Mouse (Mus musculus): ENCODE measurements around the gene Olfr1058.
"Not testable (repeated sequence)": the region's sequence is repeated elsewhere in the genome, so short reads cannot be mapped to it uniquely, and the experiment has no call there.

The Olfr1058 gene

DNA sequence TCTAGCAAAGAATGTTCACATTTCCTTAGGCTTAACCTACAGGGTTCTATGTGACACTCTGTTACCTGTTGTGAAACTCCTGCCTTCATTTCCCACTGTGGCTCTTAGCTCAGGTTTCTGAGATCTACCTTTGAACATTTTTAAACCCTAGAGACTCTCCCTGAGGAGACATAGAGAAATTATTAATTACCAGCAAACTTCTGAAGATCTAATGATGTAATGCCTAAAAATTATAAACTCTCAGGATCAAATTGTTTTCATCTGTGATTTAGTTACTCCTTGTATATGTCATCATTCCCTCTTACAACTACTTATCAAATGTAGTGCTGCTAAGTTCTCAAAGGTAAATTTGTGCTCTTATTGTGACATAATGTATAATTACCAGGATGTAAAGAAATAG lies at the start of gene Olfr1058:
TSS of gene Olfr1058 (minus strand) at position 101 of the 400 bp plus-strand sequence.
- not testable (repeated sequence) for DNase-seq (ENCODE audit: extremely low read depth, insufficient read length, low spot score)

DNA sequence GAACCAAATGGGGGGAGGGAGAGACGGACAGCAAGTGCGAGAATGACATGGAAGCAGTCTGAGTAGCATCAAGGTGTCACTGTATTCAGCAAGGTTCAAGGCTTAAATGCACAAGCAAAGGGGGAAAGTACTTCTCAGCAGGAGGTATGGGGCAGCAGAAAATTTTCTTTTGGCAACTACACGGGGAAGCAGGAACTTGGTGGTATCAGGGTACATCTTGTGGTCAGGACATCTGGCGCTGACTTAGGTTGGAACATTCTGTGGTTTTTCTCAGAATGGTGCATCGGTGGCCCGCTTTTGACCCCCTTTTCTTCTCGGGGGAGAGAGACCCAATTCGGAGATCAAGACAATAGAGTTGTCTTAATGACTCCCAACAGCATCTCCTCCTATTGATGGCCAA lies 40.1 kb upstream of the Olfr1058 start:
- not testable (repeated sequence) for DNase-seq (ENCODE audit: extremely low read depth, insufficient read length, low spot score)

DNA sequence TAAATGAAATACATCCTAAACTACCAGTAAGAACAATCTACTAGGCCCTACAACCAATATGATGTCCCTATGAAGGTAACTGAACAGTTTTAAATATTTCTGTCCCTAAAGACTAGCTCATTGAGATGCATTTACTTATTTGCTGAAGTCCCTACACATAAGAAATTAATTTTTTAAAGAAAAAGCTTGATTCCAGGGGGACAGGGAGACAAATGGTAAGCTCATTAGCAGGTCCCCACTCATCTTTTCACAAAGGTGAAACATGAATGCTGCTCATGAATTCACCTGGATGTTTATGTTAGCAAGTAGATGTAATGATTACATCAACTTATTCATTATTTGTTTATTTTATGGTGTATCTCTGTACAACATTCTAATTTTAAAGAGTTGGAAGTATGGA lies 38.3 kb upstream of the Olfr1058 start, which contains the start of gene Olfr1062:
TSS of gene Olfr1062 (minus strand) at position 101 of the 400 bp plus-strand sequence.
- not testable (repeated sequence) for DNase-seq (ENCODE audit: extremely low read depth, insufficient read length, low spot score)

DNA sequence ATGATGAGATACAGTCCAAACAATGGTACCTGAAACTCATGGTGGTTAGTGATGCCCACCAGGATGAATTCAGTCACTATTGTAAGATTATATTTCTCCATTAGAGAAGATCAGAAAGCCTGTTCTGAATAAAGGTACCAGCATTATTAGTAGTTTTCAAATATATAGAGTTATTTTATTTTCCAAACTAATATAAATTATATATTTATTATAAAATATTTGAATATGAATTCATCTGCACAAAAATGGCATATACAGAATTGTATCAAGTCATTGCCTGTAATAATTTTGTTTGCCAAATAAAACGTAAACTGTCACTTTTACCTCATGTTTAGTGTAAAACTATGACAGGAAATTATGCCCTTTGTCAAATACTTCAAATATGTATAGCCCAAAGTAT lies 25.6 kb upstream of the Olfr1058 start, which contains the start of gene Olfr1061:
TSS of gene Olfr1061 (minus strand) at position 101 of the 400 bp plus-strand sequence.
- DNase-seq (ENCODE audit: extremely low read depth, insufficient read length, low spot score), result no peak

DNA sequence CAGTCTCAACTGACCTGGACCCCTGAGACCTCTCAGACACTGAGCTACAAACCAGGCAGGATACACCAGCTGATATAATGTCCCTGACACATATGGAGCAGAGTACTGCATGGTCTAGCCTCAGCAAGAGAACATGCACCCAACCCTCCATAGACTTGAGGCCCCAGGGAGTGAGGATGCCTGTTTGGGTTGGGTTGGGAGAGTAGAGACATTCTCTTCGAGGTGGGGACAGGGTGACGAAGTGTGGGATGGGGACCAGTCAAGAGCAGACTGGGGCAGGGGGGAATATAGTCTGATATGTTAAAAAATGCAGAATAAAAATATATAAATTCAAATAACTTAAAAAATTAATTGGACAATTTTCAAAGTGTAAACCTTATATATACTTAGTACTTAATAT lies 6.8 kb upstream of the Olfr1058 start:
- DNase-seq (ENCODE audit: extremely low read depth, insufficient read length, low spot score), result no peak

DNA sequence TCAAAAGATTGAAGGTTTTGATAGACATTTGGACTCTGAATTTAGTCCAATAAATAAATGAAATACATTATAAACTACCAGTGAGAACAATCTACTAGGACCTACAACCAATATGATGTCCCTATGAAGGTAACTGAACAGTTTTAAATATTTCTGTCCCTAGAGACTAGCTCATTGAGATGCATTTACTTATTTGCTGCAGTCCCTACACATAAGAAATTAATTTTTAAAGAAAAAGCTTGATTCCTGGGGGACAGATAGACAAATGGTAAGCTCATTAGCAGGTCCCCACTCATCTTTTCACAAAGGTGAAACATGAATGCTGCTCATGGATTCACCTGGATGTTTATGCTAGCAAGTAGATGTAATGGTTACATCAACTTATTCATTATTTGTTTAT lies 10.1 kb downstream of the Olfr1058 start, which contains the start of gene Olfr1057:
TSS of gene Olfr1057 (minus strand) at position 101 of the 400 bp plus-strand sequence.
- no peak for DNase-seq (ENCODE audit: extremely low read depth, insufficient read length, low spot score)

DNA sequence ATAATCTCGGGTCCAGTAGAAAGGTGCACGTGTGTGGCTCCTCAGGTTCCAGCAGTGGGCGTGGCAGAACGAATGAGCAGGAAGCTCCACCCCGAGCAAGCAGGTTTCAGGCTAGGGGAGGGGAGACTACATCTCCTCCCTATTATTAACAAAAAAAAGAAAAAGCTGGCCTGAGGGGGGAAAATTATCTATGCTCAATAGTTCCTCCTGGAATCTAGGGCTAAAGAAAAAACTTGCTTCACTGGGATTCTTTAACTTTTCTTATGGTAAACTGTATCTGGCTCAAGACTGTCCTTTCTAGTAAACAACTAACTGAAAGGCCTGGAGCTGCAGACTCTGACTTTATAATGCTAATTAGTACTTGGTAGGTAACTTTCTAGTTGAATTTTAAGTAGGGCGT lies 22.0 kb downstream of the Olfr1058 start:
- DNase-seq (ENCODE audit: extremely low read depth, insufficient read length, low spot score), result not testable (repeated sequence)

DNA sequence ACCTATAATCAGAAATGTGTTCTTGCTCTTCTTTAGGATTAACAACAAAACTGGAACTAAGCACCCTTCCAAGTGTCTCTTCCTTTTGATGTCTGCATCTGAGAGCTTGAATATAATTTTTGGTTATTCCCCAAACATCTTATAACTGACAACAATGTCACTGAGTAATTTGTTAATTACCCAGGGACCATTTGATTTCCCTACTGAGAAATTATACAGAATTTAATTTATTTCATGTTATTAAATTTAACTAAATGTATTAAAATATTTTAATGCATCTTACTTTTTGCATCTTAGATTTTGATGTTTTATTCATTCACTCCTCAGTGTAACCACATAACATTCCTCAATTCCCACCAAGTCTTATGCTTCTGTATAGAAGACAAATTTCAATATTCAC lies 26.0 kb downstream of the Olfr1058 start, which contains the start of gene Olfr1056:
TSS of gene Olfr1056 (minus strand) at position 101 of the 400 bp plus-strand sequence.
- DNase-seq (ENCODE audit: extremely low read depth, insufficient read length, low spot score), result no peak

DNA sequence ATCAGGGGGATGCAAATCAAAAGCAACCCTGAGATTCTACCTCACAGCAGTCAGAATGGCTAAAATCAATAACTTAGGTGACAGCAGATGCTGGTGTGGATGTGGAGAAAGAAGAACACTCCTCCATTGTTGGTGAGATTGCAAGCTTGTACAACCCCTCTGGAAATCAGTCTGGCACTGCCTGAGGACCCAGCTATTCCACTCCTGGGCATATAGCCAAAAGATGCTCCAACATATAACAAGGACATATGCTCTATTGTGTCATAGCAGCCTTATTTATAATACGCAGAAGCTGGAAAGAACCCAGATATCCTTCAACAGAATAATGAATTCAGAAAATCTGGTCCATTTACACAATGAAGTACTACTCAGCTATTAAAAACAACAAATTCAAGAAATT lies 36.6 kb downstream of the Olfr1058 start:
- DNase-seq (ENCODE audit: extremely low read depth, insufficient read length, low spot score), result not testable (repeated sequence)

DNA sequence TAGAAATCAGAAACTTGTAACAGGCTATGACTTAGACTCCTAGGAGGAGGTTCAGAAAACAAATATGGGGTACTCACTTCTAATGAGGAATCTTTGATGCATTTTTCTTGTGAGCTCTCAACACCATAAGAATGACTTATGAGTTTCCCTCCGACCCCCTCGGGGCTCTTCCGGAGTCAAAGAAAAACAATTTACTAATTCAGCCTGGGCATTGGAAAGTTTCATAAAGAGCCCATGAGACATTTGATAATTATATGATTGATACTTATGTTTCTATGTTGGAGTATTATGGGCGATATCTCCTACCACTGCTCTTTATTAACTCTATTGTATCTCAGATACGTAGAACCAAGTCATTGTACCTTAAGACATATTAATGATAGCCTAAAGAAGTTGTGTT lies 38.2 kb downstream of the Olfr1058 start, which contains the start of gene Olfr1055:
TSS of gene Olfr1055 (minus strand) at position 101 of the 400 bp plus-strand sequence.
- no peak for DNase-seq (ENCODE audit: extremely low read depth, insufficient read length, low spot score)

DNA sequence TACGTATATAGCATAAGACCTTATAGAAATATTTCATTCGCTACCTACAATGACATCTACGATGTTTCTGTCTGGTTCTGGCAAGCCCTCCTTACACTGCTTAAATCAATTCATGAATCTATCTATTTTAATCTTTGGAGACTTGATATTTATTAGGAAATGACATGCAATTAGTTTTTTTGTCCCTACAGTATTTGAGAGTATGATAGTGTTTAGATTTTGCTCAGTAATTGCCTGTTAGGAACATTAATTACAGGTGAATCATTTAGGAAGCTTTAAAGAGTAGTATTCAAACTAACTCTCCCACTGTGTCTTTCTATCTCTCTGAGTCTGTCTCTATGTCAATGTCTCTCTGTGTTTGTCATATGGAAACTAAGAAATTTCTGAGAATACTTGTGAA lies 53.0 kb downstream of the Olfr1058 start, which contains the start of gene Olfr1054:
TSS of gene Olfr1054 (minus strand) at position 101 of the 400 bp plus-strand sequence.
- no peak for DNase-seq (ENCODE audit: extremely low read depth, insufficient read length, low spot score)
